Mouse (Mus musculus): ENCODE results near the gene Rap2b.

The Rap2b gene

DNA sequence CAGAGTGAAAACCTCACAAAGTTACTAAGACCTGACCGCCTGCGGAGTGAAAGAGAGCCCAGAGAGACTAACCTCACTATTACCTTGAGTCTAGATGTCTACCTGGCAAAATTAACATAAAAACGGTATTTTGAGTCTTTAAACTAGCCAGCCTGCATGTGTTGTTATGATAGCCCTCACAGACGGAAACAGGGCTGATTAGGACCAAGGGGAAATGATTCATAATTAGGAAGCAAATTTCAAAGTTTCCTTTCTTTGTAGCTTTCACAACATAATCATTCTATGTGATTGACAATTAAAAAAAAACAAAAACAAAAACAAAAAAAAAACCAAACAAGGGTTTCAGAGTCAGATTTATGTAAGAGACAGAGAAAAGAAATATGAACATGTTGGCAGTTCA, 24.9 kb downstream of the Rap2b start:
- no peak for DNase-seq (ENCODE audit: low read depth)

DNA sequence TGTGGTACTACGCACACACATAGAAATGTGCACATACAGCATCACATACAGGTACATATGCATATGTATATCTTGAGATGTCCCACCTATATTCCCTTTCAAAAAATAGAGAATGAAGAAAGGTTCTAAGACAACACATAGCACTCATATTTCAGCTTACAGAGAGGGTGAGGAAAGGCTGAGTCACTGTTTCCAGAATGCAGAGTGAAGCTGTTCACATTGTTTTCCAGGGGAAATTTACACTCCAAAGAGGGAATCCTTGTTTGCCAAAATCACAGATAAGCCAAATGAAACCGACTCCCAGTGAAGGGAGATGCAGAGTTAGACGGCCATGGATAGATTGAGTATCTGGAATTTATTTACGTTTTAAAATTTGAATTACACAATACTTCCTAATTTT, 30.1 kb downstream of the Rap2b start:
- no peak for DNase-seq (ENCODE audit: low read depth)

DNA sequence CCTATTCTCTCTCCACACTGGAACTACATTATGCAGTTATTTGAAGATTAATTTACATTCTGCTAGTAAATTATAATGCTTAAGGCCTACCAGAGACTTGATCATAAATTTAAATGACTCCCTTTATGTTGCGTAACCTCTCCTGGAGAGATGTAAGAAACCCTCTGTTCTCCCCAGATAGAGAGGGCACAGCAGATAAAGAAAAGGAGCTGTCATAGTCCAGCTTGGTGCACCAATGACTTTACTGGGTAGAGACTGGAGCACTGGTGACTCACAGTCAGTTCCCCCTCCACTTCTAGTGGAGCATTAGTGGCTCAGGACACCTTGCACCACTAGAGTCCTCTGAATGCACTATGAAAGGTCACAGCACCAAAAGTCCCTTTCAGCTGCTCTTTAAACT, 31.4 kb downstream of the Rap2b start:
- DNase-seq (ENCODE audit: low read depth): no peak

DNA sequence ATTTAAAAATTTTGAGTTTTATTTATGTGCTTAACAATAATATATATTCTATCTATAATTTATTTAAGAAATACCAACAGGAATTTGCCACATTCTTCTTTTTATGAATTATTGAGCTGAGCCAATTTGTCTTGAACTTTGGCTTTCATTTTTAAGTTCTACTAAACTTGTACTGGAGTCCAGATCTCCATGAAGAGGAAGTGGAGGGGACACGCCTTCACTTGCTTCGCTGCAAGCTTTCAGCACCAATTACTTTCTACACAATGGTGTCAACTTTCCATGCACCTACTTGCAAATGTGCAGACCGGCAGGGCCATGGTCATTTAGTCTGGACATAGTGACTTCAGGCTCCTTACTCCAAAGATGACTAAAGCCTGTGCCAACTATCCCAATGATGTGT, 32.1 kb downstream of the Rap2b start:
- no peak for DNase-seq (ENCODE audit: low read depth)

DNA sequence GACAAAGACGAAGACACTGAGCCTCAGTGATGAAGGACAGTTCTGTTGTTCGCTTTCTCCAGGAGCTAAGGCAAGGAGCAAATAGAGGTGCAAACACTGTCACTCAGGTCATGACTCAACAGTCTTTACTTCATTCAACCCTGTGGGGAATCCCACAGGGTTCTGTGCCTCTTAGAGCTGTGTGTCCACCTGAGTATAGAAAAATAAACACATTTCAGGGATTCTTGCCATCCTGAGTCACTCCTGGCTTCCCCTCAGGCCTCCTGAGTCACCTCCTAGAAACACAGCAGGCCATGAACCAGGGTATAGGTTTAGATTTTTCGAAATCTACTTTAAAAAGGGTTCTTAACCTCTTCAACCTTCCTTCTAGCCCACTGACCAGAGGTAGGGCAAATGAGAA, 33.9 kb downstream of the Rap2b start:
- no peak for DNase-seq (ENCODE audit: low read depth)

DNA sequence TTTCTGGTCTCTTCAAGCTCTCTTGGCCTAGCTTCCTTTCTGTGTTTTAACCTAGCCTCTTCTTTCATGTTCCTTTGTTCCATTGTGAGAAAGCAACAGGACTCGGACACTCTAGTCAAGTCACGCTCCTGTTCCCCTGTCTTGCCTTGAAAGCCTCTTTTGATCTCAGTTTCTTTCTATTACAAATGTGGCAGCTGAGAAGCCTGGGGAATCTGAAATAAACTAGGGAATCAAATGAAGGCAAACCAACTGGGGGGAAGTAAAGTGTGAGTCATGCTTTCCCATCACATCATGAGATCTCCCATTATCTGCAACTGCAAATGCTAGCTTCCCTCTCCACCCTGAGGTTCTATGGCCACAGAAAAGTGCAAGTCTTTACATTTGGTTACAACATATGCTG, 35.3 kb downstream of the Rap2b start:
- DNase-seq (ENCODE audit: low read depth): no peak

DNA sequence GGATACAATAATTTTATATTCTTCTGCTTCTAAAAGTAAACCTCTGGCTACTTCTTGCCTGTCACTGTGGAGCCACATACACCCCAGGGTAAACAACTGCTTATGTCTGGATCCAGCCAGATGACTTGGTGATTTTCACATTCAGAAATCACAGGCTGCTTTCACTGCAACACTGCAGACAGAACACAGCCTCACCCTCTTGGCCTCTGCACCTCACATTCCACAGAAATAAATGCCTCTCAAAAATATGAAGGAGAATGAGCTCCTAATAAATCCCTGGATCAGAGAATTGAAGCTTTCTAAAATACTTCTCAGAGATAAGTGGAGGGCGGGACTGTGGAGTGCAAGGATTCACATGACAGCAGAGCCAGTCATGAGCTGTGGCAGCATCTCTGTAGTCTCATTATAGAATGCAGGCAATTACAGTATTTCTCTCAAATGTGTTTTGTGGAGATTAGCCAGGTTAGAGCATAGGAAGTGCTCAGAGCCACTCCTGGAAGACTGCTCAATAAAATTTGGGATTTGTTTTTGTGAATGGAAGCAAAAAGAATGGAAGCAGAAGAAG, 39.5 kb downstream of the Rap2b start:
- DNase-seq (ENCODE audit: low read depth): no peak

DNA sequence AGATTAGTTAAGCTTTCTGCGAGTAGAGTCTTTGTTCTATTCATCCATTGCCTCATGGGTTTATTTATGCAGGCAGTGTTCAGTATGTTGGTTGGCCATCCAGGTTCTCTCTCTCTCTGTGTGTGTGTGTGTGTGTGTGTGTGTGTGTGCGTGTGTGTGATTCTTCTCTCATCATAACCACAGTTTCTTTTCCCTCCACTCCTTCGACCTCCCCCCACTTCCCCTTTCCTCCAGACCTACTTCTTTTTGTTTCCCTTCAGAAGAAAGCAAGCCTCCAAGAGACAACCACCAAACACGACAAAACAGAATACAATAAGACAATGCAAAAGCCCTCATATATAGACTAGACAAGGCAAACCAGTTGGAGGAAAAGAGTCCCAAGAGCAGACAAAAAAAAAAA, 45.5 kb downstream of the Rap2b start:
- no peak for DNase-seq (ENCODE audit: low read depth)

DNA sequence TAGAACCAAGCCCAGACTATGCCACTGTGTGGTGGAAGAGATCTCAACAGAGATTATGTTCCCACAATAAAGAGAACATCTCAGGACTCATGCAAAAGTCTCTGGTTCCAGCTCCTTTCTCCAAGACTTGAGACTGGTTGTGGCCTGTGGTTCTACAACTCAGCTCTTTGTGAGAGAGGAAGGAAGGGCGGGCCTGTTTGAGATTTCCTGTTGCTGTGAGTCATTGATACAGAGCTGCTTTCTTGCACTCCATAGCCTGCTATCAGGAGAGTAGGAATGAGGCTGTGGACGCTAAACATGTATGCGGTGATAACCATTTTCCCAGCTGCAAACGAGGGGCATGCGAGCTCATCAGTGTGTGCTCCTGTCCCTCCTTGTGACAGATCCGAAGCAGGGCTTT, 48.2 kb downstream of the Rap2b start:
- peak; percentile 71 for DNase-seq (ENCODE audit: low read depth)

DNA sequence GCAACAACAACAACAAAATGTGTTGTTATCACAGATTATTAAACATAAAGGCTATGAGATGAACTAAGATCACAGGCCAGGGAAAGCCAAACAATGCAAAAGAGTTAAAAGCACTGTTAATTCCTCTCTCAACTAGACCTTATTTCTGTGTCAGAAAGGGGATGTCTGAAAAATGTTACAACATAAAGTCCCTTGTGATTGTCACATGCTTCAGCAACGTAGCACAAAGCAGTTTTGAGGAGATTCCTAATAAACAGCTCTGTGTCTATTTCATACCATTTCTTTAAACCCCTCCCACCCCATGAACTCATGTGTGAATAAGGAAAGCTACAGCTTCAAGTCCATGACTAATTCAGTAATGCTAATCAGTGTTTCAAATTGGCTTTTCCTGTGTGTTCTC, 54.4 kb downstream of the Rap2b start:
- no peak for DNase-seq (ENCODE audit: low read depth)

Data from induced T-regulatory cell, adult 2 months (primary cell).